Mouse (Mus musculus) embryo, embryonic 10.5 days (tissue): ENCODE data around the gene Entpd8.
A peak's percentile ranks its signal among the peaks of the same experiment; 100 is the strongest.

Experiments
- DNase-seq: peaks from one replicate; pipeline ENCODE4 v3.0.0-alpha.2; 2015; ENCODE audit warnings: low spot score

Entpd8 gene

DNA sequence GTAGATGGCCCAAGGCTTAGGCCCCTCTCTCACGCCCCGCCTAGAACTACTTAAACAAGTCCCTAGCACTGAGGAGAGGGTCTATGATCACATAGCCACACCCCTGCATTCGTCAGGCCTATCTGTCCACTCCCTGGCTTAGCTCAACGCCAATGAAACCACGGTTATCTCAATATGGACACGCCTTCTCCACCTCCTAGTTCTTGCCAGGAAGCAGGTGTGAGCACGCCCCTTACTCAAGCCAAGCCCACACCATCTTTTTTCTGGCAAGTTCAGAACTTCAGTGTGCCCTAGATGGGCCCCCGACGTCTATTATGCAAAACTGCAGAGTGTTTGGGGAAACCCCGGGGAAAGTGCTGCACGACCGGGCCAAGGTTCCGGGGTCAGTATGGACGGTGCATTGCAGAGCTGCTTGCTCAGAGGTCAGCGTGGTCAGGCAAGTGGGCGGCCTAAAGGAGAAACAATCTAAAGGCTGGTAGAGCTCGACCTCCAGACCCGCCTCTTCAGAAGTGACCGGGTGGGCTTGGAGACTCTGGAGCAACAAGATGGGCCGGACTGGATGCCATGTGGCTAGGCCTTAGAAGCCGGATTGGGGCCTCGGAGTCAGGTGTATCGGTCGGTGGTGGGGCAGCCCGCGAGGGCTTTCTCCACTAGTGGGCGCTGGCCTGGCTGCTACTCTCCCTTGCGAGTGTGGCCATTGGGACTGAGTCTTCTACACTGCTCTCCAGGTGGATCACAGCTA lies 15.2 kb downstream of the Entpd8 start, which contains the start of gene Noxa1:
Noxa1 (minus strand) TSS at position 41 of the 742 bp plus-strand sequence.
- peak; percentile 68 for DNase-seq

DNA sequence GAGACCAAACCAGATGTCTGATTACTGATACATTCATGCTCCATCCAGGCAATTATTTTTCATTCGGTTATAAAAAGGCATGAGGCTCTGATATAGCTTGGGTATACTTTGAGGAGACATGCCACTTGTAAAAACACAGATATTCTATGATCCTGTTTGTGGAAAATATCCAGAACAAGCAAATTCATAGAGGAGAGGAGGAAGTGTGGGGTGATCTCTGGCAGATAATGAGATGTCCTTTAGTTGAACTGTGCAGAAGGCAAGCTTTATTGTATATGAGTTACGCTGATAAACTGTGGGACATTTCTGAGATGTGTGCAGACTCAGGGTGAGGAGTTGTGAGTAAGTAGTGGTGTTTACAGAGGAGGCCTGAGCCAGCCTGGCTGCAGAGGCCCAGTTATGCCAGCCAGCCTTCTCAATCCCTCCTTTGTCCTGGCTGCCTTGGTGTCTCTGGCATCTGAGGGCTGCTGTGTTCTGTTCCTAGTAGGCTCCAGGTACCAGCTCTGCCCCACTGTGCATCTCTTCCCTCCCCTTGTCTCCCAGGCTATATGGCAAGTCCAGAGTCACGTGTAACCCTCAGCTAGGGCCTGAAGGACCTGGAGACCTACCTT lies 18.0 kb downstream of the Entpd8 start:
- no peak for DNase-seq

GRCm38 (mm10) chr2:25098956-25099355 lies 18.9 kb downstream of the Entpd8 start:
- DNase-seq: peak; percentile 72

- DNase-seq: no peak
Measured at GRCm38 (mm10) chr2:25099703-25100102, 19.6 kb downstream of the Entpd8 start.

GRCm38 (mm10) chr2:25104122-25104521 lies 24.0 kb downstream of the Entpd8 start:
- DNase-seq: no peak

DNA sequence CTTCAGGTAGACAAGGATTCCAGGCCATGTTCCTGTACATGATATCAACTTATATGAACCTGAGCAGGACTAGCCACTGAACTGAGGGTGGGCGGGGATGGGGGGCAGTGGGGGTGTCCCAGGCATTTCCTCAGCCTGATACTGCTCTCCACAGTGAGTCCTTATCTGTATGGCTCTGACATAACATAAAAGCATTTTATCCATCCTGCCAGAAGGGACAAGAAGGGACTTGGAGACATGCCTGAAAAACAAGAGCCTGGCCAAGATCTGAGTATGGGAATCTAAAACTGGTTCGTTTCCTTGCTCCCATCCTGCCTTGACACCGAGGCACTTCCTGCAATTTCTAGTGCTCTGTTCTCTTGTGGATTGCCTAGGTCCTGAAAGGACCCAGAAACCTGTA lies 25.9 kb downstream of the Entpd8 start:
- no peak for DNase-seq

- DNase-seq: no peak
Measured at GRCm38 (mm10) chr2:25109487-25109886, 29.4 kb downstream of the Entpd8 start.

GRCm38 (mm10) chr2:25110505-25111183 lies 30.5 kb downstream of the Entpd8 start:
- DNase-seq: peak; percentile 46

- peak; percentile 32 for DNase-seq
Measured at GRCm38 (mm10) chr2:25111184-25111791, 31.2 kb downstream of the Entpd8 start.

- DNase-seq: no peak
Measured at GRCm38 (mm10) chr2:25114308-25114707, 34.2 kb downstream of the Entpd8 start.

DNA sequence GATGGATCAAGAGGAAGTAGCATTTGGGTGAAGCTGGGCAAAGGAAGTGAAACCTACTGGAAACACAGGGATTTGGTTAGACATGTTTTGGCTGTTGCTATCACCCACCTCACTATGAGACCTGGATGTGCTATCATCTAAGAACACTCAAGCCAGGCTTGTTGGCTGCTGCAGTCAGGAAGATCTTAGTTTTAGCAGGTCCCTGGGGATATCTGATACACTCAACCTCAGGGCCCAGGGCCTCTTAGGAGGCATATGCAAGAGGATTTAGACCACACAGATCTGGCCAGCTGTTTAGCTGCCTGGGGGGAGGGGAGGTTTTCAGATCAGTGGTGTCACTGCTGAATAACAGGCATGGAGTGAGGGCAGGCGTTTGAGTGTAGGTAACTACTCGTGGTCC lies 35.3 kb downstream of the Entpd8 start:
- DNase-seq: peak; percentile 5

DNA sequence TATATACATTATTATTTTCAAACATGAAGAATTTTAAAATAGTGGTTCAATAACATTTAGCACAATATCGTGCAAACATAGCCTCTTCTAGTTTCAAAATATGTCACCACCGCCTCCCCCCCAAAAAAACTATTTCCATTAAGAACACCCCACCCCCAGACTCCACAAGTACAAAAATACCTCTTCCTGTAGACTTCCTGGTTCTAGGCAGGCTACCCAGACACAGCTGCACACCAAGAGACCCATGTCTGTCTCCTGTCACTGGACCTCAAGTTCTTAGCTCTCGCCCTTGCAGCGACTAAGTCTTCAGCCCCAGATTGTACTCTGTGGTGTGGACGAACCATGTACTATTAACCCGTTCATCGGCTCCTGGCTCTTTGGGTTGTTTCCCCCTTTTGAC lies 40.9 kb downstream of the Entpd8 start:
- no peak for DNase-seq

GRCm38 (mm10) chr2:25122666-25123065 lies 42.6 kb downstream of the Entpd8 start:
- DNase-seq: no peak

- DNase-seq: no peak
Measured at GRCm38 (mm10) chr2:25123527-25123926, 43.4 kb downstream of the Entpd8 start.

DNA sequence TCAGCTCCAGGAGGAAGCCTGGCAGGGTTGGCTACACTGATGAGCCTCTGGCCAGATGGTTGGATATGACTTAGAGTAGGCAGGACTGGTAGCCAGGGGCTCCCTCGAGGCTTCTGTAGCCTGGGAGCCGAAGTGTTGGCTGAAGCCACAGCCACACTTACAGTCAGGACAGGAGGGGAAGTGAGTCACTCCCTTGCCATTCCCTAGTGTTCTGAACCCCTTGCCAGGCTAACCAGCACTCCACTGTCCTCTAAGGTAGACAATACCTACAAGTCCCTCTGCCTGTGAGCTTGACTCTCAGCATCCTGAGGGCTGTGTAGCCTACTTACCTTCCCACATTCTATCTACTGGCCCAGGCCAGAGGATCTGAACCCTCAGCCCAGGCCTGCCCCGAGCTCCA lies 44.3 kb downstream of the Entpd8 start:
- DNase-seq: no peak

DNA sequence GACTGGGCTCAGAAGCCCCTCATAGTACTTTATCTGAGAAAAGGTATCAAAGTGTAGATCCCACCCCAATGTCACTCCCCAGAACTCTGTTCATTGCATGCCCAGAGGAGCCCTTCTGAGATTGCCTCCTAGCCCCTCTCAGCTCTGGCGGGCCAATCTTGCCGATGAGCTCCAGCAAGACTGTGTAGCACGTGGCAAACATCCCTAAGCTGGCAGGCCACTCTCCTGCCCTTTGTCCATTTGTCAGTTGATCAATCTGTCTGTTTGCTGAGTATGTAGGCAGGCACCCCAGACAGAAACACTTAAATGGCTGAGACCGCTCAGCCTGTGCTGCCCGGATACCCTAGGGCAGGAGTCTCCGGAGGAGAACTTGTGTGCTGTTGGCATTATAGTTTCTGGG lies 45.0 kb downstream of the Entpd8 start:
- no peak for DNase-seq

GRCm38 (mm10) chr2:25126011-25127010 lies 46.2 kb downstream of the Entpd8 start:
- DNase-seq: peak; percentile 89

DNA sequence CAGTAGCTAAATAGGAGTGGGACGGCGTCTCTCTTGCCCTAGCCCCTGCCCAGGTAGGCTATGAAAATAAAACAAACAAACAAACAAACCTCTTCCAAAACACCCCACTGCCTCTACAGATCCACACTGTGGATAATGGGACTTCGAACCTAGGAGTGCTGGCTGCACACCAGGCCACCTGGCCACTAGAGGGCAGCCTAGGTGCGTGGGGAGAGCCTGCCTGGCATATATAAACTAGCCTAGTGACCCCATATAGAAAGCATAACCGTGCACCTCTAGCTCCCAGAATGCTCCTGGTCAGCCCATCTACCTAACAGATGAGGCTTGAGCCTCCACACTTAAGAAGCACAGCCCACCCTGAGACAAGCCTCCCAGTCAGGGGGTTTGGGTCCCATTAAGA lies 47.1 kb downstream of the Entpd8 start:
- peak; percentile 73 for DNase-seq

GRCm38 (mm10) chr2:25128072-25128471 lies 48.0 kb downstream of the Entpd8 start:
- DNase-seq: no peak

DNA sequence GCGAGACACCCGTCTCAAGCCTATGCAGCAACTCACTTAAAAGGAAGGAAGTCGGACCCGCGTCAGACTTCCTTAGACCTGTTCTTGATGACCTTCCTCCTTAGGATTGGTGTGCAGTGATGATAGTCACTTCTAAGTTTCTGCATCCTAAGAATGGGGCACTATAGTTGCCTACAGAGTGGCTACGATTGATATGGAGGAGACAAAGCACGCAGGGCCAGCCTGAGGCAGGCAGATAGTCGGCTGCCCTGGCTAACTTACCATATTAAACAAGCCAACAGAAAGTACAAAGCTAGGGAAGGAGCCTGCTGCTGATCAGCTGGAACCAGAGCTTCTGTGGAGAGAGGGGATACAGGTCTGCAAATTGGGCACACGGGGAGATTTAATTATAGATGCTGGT lies 51.5 kb downstream of the Entpd8 start:
- DNase-seq: no peak
